ENCODE assay signal across 15 mouse cellular contexts in genomic region chr19:37565806-37566205, GRCm38 (mm10). TPM values are rescaled to one million over a fixed set of nuclear protein-coding genes. Genes with fewer than 3 reads are reported as not detected.
DNase-seq lines count a peak whose midpoint lies in the region; ATAC-seq and TF ChIP-seq lines count a peak whose summit lies in the region.
"Had no signal": no experiment of that assay in that cellular context is flagged by ENCODE, and none has a peak within 500 bp of the region (broad histone marks: within the 10 kb centered on the region; RNA-seq: fewer than 3 reads in every experiment).

No protein-coding gene starts in this region.

- TF ChIP-seq EP300 in heart, postnatal 0 days (IDR thresholded peaks at IDR 0.05; ENCODE audit: low read depth): no peak

- ATAC-seq in heart, postnatal 0 days (ENCODE audit: insufficient read depth, low read depth): no peak
- ATAC-seq in lung, embryonic 14.5 days (ENCODE audit: insufficient read depth): no peak
- ATAC-seq in megakaryocyte-erythroid progenitor cell, adult 5-6 weeks (replicated peaks; ENCODE audit: low FRiP score, low TSS enrichment, poor library complexity, severe bottlenecking): 0 out of 2 replicates have a peak, but pooled peaks have one; percentile 29
- no peak for ATAC-seq in activated CD4-positive, CD25-positive, alpha-beta regulatory T cell, adult 4 months
- ATAC-seq: forebrain, embryonic 15.5 days; midbrain, embryonic 13.5 days had no signal

- TF ChIP-seq CTCF in heart, postnatal 0 days (IDR thresholded peaks at IDR 0.05; ENCODE audit: low read depth): peak; percentile 28; the same call in 1 of the 2 replicates
- TF ChIP-seq CTCF in lung, embryonic 14.5 days (IDR thresholded peaks at IDR 0.05; ENCODE audit: low read depth): 0 out of 2 replicates have a peak, but pooled peaks have one; percentile 32

- H3K27me3 ChIP-seq in heart, postnatal 0 days (ENCODE audit: control insufficient read depth, insufficient read depth, low read length): no peaks in the 10 kb centered on the region
- H3K27me3 ChIP-seq in lung, embryonic 14.5 days (ENCODE audit: insufficient read depth, low read length): no peaks in the 10 kb centered on the region
- H3K27me3 ChIP-seq: embryonic facial prominence, embryonic 15.5 days; forebrain, embryonic 15.5 days had no signal

- no peaks in the 10 kb centered on the region for H3K36me3 ChIP-seq in heart, postnatal 0 days (replicated peaks; ENCODE audit: control insufficient read depth, insufficient read depth, low read length)
- no peaks in the 10 kb centered on the region for H3K36me3 ChIP-seq in lung, embryonic 14.5 days (ENCODE audit: insufficient read depth)
- H3K36me3 ChIP-seq: embryonic facial prominence, embryonic 15.5 days; forebrain, embryonic 15.5 days; midbrain, embryonic 13.5 days had no signal

- no peak overlapping the region for H3K27ac ChIP-seq in heart, postnatal 0 days (ENCODE audit: low read depth)
- no peak overlapping the region for H3K27ac ChIP-seq in lung, embryonic 14.5 days (ENCODE audit: low read depth)
- H3K27ac ChIP-seq: embryonic facial prominence, embryonic 15.5 days; forebrain, embryonic 15.5 days; midbrain, embryonic 13.5 days had no signal

- H3K4me3 ChIP-seq in heart, postnatal 0 days (ENCODE audit: low read depth, low read length): no peak overlapping the region
- H3K4me3 ChIP-seq in lung, embryonic 14.5 days (ENCODE audit: low read depth, low read length): no peak overlapping the region
- H3K4me3 ChIP-seq: embryonic facial prominence, embryonic 15.5 days; forebrain, embryonic 15.5 days; midbrain, embryonic 13.5 days had no signal

- no peaks in the 10 kb centered on the region for H3K4me1 ChIP-seq in heart, postnatal 0 days (ENCODE audit: control insufficient read depth, insufficient read depth)
- no peaks in the 10 kb centered on the region for H3K4me1 ChIP-seq in lung, embryonic 14.5 days (ENCODE audit: insufficient read depth)
- H3K4me1 ChIP-seq: embryonic facial prominence, embryonic 15.5 days had no signal

- WGBS in heart, postnatal 0 days: 49% methylated on average over 7 of the region's 7 CpGs
- 41% methylated on average over 7 of the region's 7 CpGs for WGBS in lung, embryonic 14.5 days

- H3K9me3 ChIP-seq in heart, postnatal 0 days (replicated peaks; ENCODE audit: control insufficient read depth, low read length): no peaks in the 10 kb centered on the region
- H3K9me3 ChIP-seq in lung, embryonic 14.5 days (ENCODE audit: low read depth, low read length): no peaks in the 10 kb centered on the region
- H3K9me3 ChIP-seq: embryonic facial prominence, embryonic 15.5 days; forebrain, embryonic 15.5 days; midbrain, embryonic 13.5 days had no signal

- H3K4me2 ChIP-seq in heart, postnatal 0 days (ENCODE audit: low read depth, low read length): no peak overlapping the region
- H3K4me2 ChIP-seq in lung, embryonic 14.5 days: no peak overlapping the region
- H3K4me2 ChIP-seq: embryonic facial prominence, embryonic 15.5 days; forebrain, embryonic 15.5 days; midbrain, embryonic 13.5 days had no signal

- no peak overlapping the region for H3K9ac ChIP-seq in heart, postnatal 0 days (replicated peaks; ENCODE audit: low read depth, low read length)
- no peak overlapping the region for H3K9ac ChIP-seq in lung, embryonic 14.5 days
- H3K9ac ChIP-seq: embryonic facial prominence, embryonic 15.5 days; forebrain, embryonic 15.5 days; midbrain, embryonic 13.5 days had no signal

- no peak for DNase-seq in heart, postnatal 0 days (ENCODE audit: low spot score)
- DNase-seq in heart, postnatal 4 days: no peak
- DNase-seq in lung, embryonic 14.5 days: peak; percentile 69
- no peak for DNase-seq in lung, postnatal 36 days
- DNase-seq in NIH3T3 (ENCODE audit: low read depth): peak; percentile 62
- DNase-seq in heart, adult 8-10 months (ENCODE audit: low spot score): no peak
- DNase-seq: cerebellum, adult 9-10 months; left cerebral cortex, postnatal 4 days; right cerebral cortex, postnatal 14 days; thymus, adult 2 months had no signal

RNA-seq across cellular contexts. Expression of gene Exoc6, which starts 15.6 kb away (rescaled TPM):
- total RNA-seq in heart, postnatal 0 days (2014; rRNA removed; ENCODE audit: low replicate concordance): 19.9 and 24.2 TPM in 2 replicates
- polyA plus RNA-seq in heart, postnatal 0 days (2015; fragmentation: Nextera tagmentation; extraction: Ambion mirVana): 18.2 and 20.8 TPM in 2 replicates
- total RNA-seq in heart, postnatal 4 days (2021): 10 to 100 TPM; 27.6 to 28.3 TPM
- 11.6 and 13.2 TPM in 2 replicates for polyA plus RNA-seq in lung, embryonic 14.5 days (2014; fragmentation: Nextera tagmentation; extraction: Ambion mirVana)
- 46.9 and 49.2 TPM in 2 replicates for total RNA-seq in megakaryocyte-erythroid progenitor cell, adult 5-6 weeks (2014; fragmentation: Nextera tagmentation)
- 104 and 109 TPM in 2 replicates for total RNA-seq in megakaryocyte-erythroid progenitor cell, adult 5-6 weeks (2017)
- total RNA-seq in heart, adult 8-10 months (2022): 10 to 100 TPM; 30.2 to 36.9 (median 32.5) TPM
- polyA plus RNA-seq in activated CD4-positive, CD25-positive, alpha-beta regulatory T cell, adult 4 months (2017; shearing (Covaris generic)): 10 to 100 TPM; 34.9 to 37.6 TPM

Comparison
In these comparisons a context has a peak if more than half of its experiments do, and no peak if none do; other contexts are left out.
1. DNase-seq: peak in lung, embryonic 14.5 days (single experiment) and NIH3T3 (single experiment); none in heart, postnatal 0 days (single experiment), heart, postnatal 4 days (single experiment), lung, postnatal 36 days (single experiment) and heart, adult 8-10 months (single experiment).